Mouse (Mus musculus): Measurements from ENCODE around the gene Eef2k. TPM values are rescaled to one million over a fixed set of nuclear protein-coding genes. Genes with fewer than 3 reads are reported as not detected.

Eef2k gene
- total and polyA plus RNA-seq, 3 experiments: 17.1 to 37.6 (median 28.3) TPM

DNA sequence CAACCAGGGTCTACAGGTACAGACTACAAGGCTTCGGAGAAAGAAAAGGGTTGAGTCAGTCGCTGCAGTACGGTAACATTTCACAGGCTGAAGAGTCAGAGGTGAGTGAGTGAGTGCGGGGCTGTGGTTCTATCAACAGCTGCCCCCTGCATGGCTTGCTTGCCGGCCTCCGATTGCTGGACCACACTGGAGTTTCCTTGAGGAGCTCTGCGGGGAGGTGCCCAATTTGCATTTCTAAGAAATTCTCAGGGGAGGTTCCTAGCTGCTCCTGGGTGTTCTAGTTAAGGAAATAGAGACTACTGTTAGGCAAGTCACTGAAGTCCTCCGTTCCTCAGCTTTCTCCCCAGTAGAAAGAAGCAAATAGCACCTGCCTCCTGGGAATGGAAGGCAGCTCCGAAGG lies 2.1 kb downstream of the Eef2k start:
- DNase-seq: no peak

DNA sequence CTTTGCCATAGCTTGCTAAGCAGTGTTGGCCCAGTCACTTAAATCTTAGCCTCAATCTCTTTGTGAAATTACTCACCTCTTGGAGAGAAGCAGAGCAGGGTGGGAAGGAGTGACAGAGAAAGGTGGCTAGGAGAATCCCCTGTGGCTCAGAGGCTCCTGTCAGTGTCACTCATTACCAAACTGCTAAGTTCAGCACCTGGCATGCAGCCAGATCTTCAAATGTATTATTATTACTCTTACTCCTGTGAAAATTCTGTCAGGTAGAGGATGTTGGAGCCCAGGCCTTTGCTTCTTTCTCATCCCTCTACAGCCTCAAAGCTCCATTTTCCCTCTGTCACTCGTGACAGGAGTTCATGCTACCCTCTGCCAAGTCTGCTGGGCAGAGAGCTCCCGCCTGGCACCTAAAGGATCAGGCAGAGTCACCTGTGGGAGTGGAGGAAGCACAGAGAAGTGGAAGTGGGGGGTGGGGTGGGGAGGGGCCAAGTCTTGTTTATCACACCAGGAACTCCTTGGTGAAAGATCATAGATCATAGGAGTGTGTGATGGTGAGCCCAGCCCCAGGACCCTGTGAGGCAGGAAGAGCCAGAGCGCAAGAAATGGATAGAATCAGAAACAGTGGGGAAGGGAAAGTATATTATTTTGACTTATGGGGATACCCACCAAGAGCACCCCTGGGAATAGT lies 6.3 kb downstream of the Eef2k start:
- DNase-seq: no peak

DNA sequence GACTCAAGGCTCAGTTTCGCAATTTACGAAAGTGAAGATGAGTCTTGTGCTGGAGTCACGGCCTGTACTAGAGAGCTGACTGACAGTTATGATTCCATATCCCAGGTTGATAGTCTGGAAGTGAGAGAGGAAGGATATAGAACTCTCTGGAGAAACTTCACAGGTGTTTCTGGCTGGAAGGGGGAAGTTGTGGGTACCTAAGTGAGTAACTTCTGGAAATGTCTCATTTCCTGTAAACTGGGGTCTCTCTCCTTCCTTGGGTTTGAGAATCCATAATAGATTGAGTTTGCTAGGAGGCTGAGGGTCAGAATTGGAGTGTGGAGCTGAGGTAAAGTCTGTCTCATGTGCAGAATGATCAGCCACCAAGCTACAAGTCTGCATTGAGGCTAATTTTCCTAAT lies 7.5 kb downstream of the Eef2k start:
- DNase-seq: no peak

DNA sequence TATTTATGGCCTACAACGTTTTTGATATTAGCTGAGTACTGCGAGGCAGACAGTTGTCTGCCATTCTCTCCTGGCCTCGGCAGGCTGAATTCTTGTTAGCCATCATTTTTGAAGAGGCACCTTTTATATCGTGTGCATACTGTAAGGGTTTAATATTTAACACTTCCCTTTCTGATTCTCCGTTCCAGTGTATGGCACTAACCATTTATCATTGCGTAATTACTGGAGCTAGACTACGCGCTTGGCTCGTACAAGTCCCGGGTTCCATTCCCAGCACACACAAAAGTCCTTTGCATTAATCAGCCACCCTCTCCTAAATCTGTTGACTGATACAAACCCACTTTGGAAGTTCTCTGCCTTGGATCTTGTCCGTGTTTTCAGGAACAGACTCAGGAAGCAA lies 17.2 kb downstream of the Eef2k start:
- DNase-seq: no peak

DNA sequence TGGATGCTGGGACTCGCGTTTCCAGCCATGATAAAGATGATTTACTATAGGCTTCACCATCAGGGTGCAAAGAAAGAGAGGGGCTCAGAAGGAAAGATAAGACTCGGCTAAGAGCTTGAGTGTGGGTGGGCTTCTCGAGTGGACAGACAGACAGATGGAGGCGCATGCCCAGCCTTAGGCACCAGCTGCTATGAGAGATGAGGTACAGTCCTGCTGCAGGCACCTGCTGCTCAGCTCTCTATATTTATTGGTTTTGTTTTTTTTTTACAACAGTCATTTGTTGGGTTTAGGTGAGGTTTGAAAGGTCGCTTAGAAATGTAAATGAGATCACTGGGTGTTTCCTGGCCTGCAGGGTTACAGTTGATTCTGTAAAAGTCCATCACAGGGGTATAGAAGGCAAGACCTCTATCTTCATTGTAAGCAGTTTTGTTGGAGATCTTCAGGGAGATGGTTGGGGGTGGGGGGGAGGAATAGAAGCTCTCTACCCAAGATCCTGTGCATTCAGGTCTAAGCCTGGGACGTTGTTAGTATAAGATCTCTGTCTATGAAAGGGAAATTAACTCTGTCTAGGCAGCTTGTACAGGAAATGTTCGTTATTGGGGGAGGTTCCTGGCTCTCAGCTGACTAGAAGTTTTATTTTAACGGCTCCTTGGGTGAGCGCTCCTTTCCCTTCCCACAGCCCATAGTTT lies 18.3 kb downstream of the Eef2k start:
- no peak for DNase-seq

DNA sequence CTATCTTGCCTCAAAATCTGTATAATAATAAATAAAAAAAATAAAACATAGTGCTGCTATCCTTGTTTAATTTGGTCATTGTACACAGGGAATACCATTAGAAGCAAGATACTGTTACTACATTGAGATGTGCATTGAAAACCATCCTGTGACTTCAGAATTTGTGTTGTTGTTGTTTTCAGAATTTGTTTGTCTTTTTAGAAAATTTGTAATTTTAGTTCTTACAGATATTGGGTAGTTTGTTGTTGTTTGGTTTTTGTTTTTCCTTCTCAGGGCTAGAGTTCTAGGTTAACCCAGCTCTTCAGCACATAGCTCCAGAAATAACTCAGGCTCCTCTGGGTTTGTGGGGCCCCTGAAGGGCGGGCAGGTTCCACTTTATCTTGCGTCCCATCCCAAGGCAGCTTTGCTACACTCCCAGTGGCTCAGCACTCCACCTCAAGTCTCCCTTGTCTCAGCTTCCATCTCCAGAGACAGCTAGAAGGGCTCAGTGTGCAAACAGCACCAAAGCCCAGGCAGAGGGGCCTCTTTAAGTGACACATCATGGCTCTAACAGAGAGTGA lies 18.9 kb downstream of the Eef2k start:
- DNase-seq: no peak

DNA sequence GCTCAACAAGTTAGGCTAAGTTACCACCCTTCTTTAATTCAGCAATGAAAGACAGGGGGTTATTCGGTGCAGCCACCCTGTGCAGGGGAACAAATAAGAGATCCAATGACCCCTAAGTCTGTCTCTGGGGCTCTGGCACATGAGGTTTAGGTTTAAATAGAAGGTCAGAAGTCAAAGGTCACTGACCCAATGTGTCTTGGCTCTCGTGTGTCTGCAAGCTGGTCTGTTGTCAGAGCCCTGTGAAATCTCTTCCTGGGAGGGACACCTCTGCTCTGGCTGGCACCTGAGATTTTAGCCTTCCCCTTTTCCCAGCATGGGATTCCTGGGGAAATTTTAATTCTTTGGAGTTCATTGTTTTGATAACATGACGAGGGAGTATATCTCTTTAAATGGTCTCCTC lies 19.6 kb downstream of the Eef2k start:
- DNase-seq: no peak

DNA sequence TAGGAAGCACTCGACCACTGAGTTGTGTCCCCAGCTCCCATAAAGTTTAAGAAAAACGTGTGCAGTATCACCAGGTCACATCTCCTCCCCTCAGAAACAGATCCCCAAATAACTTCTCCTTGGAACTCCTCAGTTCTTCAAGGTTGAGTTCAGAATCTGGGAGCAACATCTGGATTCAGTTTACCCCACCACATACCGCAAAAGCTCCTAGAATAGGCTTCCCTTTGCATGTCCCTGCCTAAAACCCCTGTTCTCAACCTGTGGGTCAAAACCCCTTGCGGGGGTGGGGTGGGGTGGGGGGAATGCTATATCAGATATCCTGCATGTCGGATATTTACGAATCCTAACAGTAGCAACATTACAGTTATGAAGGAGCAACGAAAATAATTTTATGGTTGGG lies 20.0 kb downstream of the Eef2k start:
- no peak for DNase-seq

DNA sequence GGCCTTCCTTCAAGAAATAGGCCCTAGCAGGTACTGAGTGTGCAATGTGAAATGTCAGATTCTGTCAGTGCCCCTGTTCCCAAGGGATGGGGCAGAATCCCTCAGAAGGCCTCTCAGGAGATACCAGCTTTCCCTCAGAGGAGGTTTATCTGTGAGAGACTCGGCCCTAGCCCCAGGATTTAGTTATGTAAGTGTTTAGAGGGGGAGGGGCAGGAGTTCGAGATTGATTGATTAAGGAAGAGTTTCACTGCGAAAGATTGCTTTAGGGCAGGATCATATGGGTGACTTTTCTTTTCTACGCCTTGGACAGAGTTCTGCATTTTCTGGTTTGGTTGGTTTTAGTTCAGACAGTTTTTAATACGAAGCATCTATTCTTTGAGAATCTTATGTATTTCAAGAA lies 20.8 kb downstream of the Eef2k start:
- DNase-seq: no peak

DNA sequence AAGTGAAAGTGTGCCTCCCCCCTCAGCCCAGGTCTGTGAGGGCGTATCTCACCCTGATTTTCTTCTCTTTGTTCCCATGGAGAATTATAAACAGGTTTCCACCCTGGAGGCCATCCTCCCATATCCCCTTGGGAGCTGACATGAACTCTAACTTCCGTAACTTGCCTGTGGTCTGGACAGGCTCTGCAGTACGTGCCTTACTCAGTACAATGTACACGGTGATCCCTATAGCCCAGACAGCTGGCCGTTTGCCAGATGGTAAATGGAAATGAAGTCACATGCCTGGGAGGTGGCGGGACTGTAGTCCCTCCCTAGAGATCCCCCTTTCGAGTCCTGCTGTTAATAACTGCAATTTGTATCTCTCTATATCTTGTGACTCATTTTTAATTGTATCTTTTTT lies 22.5 kb downstream of the Eef2k start:
- DNase-seq: no peak

DNA sequence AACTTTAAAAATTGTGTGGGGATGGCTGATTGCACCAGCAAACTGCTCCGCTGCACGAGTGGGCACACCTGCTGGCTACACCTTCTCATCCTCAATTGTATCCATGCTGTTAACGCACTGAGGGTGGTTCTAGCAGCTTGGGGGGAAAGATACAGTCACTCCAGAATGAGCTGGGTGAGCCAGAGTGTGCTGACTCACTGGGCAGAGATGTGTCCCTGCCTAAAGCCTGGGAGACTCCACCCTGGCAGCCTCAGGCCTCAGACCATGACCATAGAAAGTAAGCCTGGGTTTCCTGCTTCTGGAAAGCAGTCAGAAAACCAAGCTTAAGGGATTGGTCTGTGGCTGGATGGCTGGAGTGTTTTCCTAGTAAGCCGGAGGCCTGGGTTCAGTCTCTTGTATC lies 23.2 kb downstream of the Eef2k start:
- DNase-seq: peak; percentile 81

DNA sequence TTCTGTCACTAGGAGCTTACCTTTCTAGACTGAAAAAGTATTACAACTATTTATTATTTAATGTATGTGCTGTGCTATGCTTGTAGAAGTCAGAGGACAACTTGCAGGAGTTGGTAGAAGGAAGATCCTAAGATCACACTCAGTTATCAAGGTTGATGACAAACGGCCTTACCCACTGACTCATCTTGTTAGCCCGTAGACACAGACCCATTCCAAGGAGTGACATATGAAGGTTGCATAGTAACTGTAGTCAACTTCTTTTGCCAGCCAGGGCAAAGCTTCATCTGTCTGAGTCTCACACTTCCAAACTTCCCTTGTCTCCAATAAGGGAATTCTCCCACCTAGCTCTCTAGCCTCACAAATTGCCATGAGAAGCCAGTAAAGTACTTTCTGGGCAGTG lies 24.1 kb downstream of the Eef2k start:
- peak; percentile 52 for DNase-seq

DNA sequence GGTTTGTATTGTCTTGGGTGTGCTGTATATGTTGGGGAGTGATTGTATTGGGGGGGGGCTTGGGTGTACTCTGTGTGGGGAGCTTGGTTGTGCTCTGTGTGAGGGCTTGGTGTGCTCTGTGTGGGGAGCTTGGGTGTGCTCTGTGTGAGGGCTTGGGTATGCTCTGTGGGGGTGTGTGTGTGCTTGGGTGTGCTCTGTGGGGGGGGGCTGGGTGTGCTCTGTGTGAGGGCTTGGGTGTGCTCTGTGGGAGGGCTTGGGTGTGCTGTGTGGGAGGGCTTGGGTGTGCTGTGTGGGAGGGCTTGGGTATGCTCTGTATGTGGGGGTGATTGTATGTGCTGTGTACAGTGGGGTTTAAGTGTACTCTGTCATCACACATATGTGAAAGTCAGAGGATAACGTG lies 25.1 kb downstream of the Eef2k start:
- DNase-seq: no peak

DNA sequence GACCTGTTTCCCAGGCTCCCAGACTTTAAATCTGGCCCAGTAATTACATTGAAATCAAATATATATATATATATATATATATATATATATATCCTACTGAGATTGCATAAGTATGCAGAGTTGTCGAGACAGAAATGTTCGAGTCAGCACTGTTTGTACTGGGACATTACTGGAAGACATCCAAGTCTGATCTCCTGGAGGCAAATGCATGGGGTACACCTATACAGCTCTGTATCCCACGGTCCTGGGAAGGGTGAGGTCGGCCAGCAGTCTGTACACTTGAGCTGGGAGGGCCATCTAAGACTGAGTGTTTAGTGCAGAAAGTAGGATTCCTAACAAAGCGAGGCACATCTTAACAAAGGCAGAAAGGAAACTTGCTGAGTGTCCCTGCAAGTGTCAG lies 27.3 kb downstream of the Eef2k start:
- DNase-seq: no peak

DNA sequence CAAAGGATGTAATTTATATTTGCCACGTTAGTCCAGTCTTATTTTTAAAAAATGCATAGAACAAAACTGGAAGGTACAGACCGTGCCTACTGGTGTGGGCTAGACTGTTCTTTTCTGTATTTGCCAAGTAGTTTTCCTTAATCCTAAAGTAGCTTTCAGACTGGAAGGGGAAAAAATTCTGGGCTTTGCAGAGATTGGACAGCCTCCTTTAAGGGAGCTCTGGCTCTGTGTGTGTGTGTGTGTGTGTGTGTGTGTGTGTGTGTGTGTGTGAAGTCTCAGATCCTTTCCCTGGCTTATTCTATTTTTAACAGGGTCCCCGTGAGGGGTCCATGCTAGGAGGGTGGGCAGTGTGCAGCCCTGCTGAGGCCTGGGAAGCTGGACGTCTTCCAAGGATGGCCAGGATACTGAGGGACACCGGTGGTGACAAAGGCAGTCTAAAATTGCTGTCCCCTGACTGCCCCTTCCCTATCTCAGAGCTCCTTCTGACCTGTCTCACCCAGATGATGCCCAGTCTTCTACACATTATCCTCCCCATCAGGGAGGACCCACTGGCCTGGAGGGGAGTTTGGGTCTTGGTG lies 27.9 kb downstream of the Eef2k start:
- no peak for DNase-seq

DNA sequence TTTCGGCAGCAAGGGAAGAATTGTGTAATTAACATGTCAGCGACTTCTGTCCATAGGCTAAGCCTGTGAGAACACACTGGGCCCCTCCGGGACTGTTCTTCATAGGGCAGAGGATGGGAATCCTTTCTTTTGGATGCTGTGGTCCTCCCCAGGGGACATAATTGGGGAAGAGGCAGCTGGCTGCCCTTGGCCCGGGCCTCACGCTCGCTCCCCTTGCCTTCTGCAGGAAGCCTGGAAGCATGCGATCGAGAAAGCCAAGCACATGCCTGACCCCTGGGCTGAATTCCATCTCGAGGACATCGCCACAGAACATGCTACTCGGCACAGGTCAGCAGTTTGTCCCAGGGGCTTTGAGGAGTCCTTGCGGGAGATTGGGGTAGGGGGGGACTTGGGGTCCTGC lies 30.5 kb downstream of the Eef2k start:
- DNase-seq: no peak

DNA sequence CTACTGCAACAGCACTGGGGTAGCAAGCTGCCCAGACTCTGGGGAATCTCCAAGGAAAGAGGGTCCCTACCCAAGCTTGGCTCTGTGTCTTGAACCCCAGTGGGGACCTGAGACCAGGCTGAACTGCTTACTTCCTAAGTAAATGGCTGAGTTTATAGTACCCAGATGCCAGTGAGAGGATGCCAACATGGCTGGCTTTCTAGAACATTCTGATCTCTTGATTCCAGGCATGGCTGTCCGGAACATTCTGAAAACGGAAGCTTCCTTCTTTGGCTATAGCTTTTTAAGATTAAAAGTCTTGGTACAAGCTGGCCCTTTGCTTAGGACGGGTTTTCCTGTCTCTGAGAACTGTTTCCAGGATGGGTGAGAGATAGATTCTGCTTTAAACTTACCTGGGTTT lies 31.4 kb downstream of the Eef2k start:
- DNase-seq: no peak

DNA sequence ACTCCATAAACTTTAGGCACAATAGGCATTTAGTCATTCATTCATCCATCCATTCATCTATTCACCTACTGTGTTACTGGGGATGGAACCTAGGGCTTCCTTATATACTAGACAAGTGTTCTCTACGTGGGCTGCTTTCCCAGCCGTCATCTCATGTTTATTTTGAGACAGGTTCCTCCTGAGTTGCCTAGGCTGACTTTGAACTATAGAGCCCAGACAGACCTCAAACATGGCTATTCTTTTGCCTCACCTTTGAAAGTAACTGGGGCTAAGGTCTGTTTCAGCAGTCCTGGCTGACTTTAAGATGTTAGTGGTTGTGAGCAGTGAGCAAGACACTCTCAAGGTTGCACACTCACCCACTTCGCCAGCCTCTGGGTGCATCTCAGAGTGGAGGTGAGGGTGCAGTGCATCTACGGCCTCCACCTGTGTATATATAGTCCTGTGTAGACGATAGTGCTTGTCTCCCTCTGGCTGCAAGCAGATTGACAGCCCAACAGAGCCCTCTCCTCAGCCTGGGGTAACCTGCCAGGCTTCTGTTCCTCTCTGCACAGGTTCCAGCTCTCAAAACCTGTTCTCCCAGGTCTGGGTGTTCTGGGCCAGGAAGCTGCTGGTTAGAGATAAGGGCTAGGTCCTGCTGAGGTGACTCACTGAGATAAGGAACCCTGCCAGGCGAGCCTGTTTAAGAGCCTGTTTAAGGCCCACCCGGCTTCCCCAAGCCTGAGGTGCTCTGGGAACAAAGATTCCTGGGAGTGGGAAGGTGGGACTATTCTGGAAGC lies 32.3 kb downstream of the Eef2k start:
- DNase-seq: no peak

DNA sequence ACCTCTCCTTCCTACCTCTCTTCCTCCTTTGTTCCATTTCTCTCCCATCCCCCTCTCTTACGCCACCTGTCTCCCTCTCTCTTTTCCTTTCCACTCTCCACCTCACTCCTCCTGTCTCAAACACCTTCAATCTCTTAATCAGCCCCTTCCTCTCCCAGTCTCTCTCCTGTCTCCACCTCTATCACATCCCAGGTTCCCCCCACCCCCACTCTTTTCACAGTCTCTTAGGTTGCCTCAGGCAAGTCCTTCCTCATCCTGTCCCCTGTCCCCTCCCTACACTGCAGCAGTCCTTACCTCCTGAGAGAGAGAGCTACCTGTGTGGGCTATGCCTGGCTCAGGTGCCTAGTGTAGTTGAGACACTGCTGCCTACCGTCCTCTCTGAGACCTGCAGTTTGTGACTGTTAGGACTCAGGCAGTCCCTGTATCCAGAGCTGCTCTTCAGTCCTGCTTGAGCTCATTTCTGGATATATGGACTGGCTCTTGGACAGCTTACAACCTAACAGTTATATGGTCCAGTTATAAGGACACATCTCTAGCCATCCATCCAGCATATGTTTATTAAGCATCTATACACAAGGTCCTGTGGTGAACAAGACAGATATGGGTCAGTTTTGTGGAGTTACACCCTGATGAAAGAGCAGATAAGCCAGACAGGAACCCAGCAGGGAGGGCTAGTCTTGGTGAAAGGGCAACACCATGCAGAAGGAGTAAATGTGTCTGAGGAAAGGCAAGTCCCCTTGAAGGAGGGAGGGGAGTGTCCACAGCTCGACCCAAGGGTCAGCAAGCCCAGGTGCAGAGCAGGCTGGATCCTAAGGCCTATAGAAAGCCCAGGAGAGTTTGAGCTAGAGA lies 33.1 kb downstream of the Eef2k start:
- no peak for DNase-seq

DNA sequence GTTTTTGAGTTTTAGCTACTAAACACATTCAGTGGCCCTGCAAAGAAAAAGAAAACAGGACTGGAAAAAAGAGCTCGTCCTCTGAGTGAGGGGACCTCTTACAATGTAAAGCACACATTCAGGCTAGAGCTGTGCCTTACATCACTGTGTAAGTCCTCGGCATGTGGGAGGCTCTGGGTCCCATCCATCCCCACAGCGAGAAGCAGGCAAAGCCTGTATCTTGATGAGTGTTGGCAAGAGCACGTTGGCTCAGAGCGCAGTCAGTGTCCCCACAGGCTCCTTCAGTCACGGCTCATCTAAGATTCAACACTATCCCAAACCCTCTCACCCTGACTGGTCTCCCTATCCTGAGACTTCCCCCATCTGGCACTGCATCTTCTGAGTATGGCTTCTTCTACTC lies 35.6 kb downstream of the Eef2k start:
- DNase-seq: no peak

DNA sequence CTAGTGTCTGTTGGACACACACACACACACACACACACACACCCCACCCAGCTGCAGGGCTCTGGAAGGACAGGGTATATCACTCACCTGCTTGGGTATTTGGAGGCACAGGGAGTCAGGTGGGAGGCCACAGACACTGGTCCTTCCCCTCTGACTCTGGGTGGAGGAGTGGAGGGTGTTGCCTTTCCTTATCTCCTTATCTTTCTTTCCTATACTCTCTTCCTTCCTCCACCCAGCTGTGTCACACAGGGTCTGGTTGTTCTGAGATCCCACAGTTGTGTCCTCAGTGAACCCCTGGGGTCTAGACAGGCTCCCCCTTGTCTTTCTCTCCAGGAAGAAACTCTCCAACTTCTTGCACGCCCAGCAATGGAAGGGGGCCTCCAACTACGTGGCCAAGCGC lies 37.3 kb downstream of the Eef2k start:
- DNase-seq: no peak

DNA sequence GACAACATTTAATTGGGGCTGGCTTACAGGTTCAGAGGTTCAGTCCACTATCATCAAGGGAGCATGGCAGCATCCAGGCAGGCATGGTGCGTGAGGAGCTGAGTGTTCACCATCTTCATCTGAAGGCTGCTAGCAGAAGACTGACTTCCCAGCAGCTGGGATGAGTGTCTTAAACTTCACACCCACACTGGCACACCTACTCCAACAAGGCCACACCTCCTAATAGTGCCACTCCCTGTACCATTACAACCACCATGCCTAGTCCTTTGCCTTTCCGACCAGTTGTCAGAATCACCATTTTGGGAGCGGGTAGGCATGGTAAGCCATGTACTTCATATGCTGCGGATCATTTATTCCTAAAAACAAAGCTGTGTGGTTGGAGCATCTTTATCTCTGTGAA lies 38.1 kb downstream of the Eef2k start:
- no peak for DNase-seq
